21 mouse cellular contexts compared by ENCODE assay signal in the genomic region with DNA sequence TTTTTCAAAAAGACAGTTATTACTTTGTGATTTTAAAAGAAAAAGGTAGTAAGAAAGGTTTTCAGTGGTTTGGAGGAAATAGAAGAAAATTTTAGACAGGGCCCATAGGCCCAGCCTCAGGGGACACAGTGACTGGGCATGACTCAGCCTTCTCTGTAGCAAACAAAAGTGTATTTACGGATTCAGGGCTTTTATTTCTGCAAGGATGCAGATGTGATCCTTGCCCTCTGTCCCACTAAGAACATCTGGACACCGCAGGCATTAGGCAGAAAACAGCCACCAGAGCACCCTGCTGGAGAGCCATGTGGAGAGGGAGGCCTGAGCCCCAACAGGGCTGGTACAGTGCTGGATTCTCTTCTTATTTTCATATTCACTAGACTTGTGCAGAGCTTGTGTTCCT. TPM values are rescaled to one million over a fixed set of nuclear protein-coding genes. Genes with fewer than 3 reads are reported as not detected.
"Had no signal": no experiment of that assay in that cellular context is flagged by ENCODE, and none has a peak within 500 bp of the region (broad histone marks: within the 10 kb centered on the region; RNA-seq: fewer than 3 reads in every experiment).

No protein-coding gene starts in this region.

- H3K27me3 ChIP-seq: midbrain, embryonic 12.5 days; neural tube, embryonic 13.5 days; neural tube, embryonic 15.5 days; stomach, embryonic 15.5 days had no signal

- DNase-seq: lung, adult 18-20 months; lung, embryonic 14.5 days; lung, postnatal 10 days; lung, postnatal 4 days; midbrain, embryonic 14.5 days; right cerebral cortex, postnatal 14 days; thymus, adult 2 months; thymus, postnatal 25 days; thymus, postnatal 4 days had no signal

- H3K4me3 ChIP-seq: midbrain, embryonic 10.5 days; midbrain, embryonic 12.5 days; myocyte; neural tube, embryonic 13.5 days; neural tube, embryonic 15.5 days; stomach, embryonic 15.5 days had no signal

- H3K4me2 ChIP-seq: lung, embryonic 14.5 days; midbrain, embryonic 12.5 days; neural tube, embryonic 13.5 days; neural tube, embryonic 15.5 days; stomach, embryonic 15.5 days had no signal

- H3K4me1 ChIP-seq: midbrain, embryonic 10.5 days; midbrain, embryonic 12.5 days; neural tube, embryonic 13.5 days; neural tube, embryonic 15.5 days; stomach, embryonic 15.5 days had no signal

- H3K9ac ChIP-seq: lung, embryonic 14.5 days; midbrain, embryonic 12.5 days; neural tube, embryonic 13.5 days; neural tube, embryonic 15.5 days; stomach, embryonic 15.5 days had no signal

- H3K36me3 ChIP-seq: midbrain, embryonic 10.5 days; midbrain, embryonic 12.5 days; neural tube, embryonic 13.5 days; neural tube, embryonic 15.5 days; stomach, embryonic 15.5 days had no signal

- H3K9me3 ChIP-seq: midbrain, embryonic 10.5 days; midbrain, embryonic 12.5 days; neural tube, embryonic 13.5 days; neural tube, embryonic 15.5 days; stomach, embryonic 15.5 days had no signal

- H3K27ac ChIP-seq: midbrain, embryonic 10.5 days; midbrain, embryonic 12.5 days; neural tube, embryonic 13.5 days; neural tube, embryonic 15.5 days; stomach, embryonic 15.5 days; stomach, postnatal 0 days had no signal

RNA-seq across cellular contexts. Expression of a gene that starts 29.3 kb away (rescaled TPM):
- total RNA-seq: megakaryocyte-erythroid progenitor cell, adult 5-6 weeks had no signal
- polyA plus RNA-seq: midbrain, embryonic 10.5 days; midbrain, embryonic 14.5 days; midbrain, embryonic 16.5 days; myocyte; neural tube, embryonic 11.5 days; neural tube, embryonic 13.5 days; neural tube, embryonic 15.5 days; spleen, adult 2 months; testis, adult 2 months had no signal
